Mouse (Mus musculus): Measurements from ENCODE around the gene Gm49601.

The Gm49601 gene

GRCm38 (mm10) chr16:18629390-18630231 is 3.4 kb upstream of the Gm49601 start, which contains the start of gene Sept5:
Gene Sept5, minus strand, starts transcription at chr16:18629954.
- peak; percentile 41 for DNase-seq (ENCODE audit: low read depth, low spot score)

- DNase-seq (ENCODE audit: low read depth, low spot score), result no peak
Measured at GRCm38 (mm10) chr16:18628948-18629340, 2.7 kb upstream of the Gm49601 start.

- DNase-seq (ENCODE audit: low read depth, low spot score), result no peak
Measured at GRCm38 (mm10) chr16:18628206-18628947, 2.1 kb upstream of the Gm49601 start.

GRCm38 (mm10) chr16:18627163-18627562 is 936 bp upstream of the Gm49601 start:
- DNase-seq (ENCODE audit: low read depth, low spot score), result no peak

- no peak for DNase-seq (ENCODE audit: low read depth, low spot score)
Measured at GRCm38 (mm10) chr16:18625791-18626311, 376 bp downstream of the Gm49601 start.

- DNase-seq (ENCODE audit: low read depth, low spot score), result no peak
Measured at GRCm38 (mm10) chr16:18625097-18625496, 1.1 kb downstream of the Gm49601 start.

GRCm38 (mm10) chr16:18624641-18625040 is 1.6 kb downstream of the Gm49601 start:
- DNase-seq (ENCODE audit: low read depth, low spot score), result no peak

GRCm38 (mm10) chr16:18623751-18624540 is 2.3 kb downstream of the Gm49601 start:
- no peak for DNase-seq (ENCODE audit: low read depth, low spot score)

GRCm38 (mm10) chr16:18622916-18623750 is 3.1 kb downstream of the Gm49601 start:
- no peak for DNase-seq (ENCODE audit: low read depth, low spot score)

GRCm38 (mm10) chr16:18622019-18622418 is 4.2 kb downstream of the Gm49601 start, which contains the start of gene Gp1bb:
Gene Gp1bb, minus strand, starts transcription at chr16:18622403.
- DNase-seq (ENCODE audit: low read depth, low spot score), result no peak

GRCm38 (mm10) chr16:18621362-18622001 is 4.7 kb downstream of the Gm49601 start:
- DNase-seq (ENCODE audit: low read depth, low spot score), result no peak

- DNase-seq (ENCODE audit: low read depth, low spot score), result no peak
Measured at GRCm38 (mm10) chr16:18620601-18621361, 5.4 kb downstream of the Gm49601 start.

GRCm38 (mm10) chr16:18620201-18620600 is 6.0 kb downstream of the Gm49601 start:
- DNase-seq (ENCODE audit: low read depth, low spot score), result no peak

GRCm38 (mm10) chr16:18619110-18619509 is 7.1 kb downstream of the Gm49601 start:
- no peak for DNase-seq (ENCODE audit: low read depth, low spot score)

- DNase-seq (ENCODE audit: low read depth, low spot score), result no peak
Measured at GRCm38 (mm10) chr16:18618297-18618696, 7.9 kb downstream of the Gm49601 start.

GRCm38 (mm10) chr16:18617370-18618065 is 8.7 kb downstream of the Gm49601 start:
- peak; percentile 77 for DNase-seq (ENCODE audit: low read depth, low spot score)

- DNase-seq (ENCODE audit: low read depth, low spot score), result no peak
Measured at GRCm38 (mm10) chr16:18613301-18613700, 12.9 kb downstream of the Gm49601 start.

GRCm38 (mm10) chr16:18611752-18612151 is 14.5 kb downstream of the Gm49601 start:
- no peak for DNase-seq (ENCODE audit: low read depth, low spot score)

- no peak for DNase-seq (ENCODE audit: low read depth, low spot score)
Measured at GRCm38 (mm10) chr16:18609099-18609498, 17.1 kb downstream of the Gm49601 start.
